Mouse (Mus musculus) bone marrow macrophage, adult 2 months (primary cell): ENCODE measurements around the gene Pwwp2b.

ENCODE experiments used
- CTCF ChIP-seq: IDR thresholded peaks from 2 replicates; pipeline ENCODE4 v1.5.1; 2012; ENCODE audit warnings: low read depth, mild to moderate bottlenecking, low read length, moderate library complexity
- POLR2A ChIP-seq: IDR thresholded peaks from 2 replicates; pipeline ENCODE4 v1.6.1; 2012; ENCODE audit warnings: mild to moderate bottlenecking, low read depth, low read length, borderline replicate concordance

DNA sequence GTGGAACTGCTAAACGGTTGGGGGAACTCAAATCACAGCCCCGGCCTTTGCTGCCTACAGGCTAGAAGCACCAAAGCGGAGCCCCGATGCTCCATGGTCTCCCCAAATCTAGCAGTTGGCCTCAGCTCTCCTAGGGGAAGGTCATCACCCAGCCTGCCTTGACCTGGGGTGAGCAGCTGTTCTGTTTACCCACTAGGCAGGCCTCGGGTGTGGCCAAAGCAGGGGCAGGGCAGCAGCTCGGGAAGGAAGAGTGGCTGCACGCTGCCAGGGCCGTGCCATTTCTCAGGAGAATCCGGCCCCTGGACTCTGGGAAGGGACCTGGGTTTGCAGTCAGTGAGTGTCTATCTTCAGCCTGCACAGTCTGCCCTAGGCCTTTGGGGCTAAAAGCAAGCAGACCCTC lies 4.7 kb downstream of the Pwwp2b start:
- TF ChIP-seq CTCF (no peak), POLR2A (no peak)
